Mouse (Mus musculus) frontal cortex, postnatal 10 days (tissue): ENCODE results near the gene Tap1.
"Not testable (repeated sequence)": the region's sequence is repeated elsewhere in the genome, so short reads cannot be mapped to it uniquely, and the experiment has no call there.

Experiments used
- DNase-seq, 2 experiments: peaks; one replicate each; pipeline ENCODE4 v3.0.0; 2022; ENCODE audit warnings: low spot score in 2 of 2, mixed read lengths in 1 of 2

Gene Tap1

GRCm38 (mm10) chr17:34204303-34205010 lies 17.1 kb downstream of the Tap1 start:
- peak in 1 of 2 experiments; percentile 81 for DNase-seq

- DNase-seq, result no peak
Observed at GRCm38 (mm10) chr17:34205021-34205745, 17.8 kb downstream of the Tap1 start.

- DNase-seq, result no peak
Observed at GRCm38 (mm10) chr17:34205746-34206176, 18.4 kb downstream of the Tap1 start.

GRCm38 (mm10) chr17:34206731-34207130 lies 19.4 kb downstream of the Tap1 start:
- no peak for DNase-seq

GRCm38 (mm10) chr17:34207456-34207855 lies 20.1 kb downstream of the Tap1 start:
- DNase-seq, result no peak

GRCm38 (mm10) chr17:34207866-34208265 lies 20.5 kb downstream of the Tap1 start:
- DNase-seq, result no peak

GRCm38 (mm10) chr17:34208421-34208820 lies 21.1 kb downstream of the Tap1 start:
- no peak for DNase-seq

GRCm38 (mm10) chr17:34209680-34210079 lies 22.3 kb downstream of the Tap1 start:
- DNase-seq, result no peak

GRCm38 (mm10) chr17:34210599-34210998 lies 23.2 kb downstream of the Tap1 start:
- DNase-seq, result no peak

GRCm38 (mm10) chr17:34211746-34212365 lies 24.5 kb downstream of the Tap1 start:
- no peak for DNase-seq

- DNase-seq, result no peak
Observed at GRCm38 (mm10) chr17:34213936-34214335, 26.6 kb downstream of the Tap1 start.

- no peak for DNase-seq
Observed at GRCm38 (mm10) chr17:34215176-34215575, 27.8 kb downstream of the Tap1 start.

GRCm38 (mm10) chr17:34217216-34217928 lies 30.0 kb downstream of the Tap1 start:
- DNase-seq, result no peak

- DNase-seq, result no peak
Observed at GRCm38 (mm10) chr17:34217986-34218385, 30.6 kb downstream of the Tap1 start.

GRCm38 (mm10) chr17:34218675-34219074 lies 31.3 kb downstream of the Tap1 start:
- no peak for DNase-seq

GRCm38 (mm10) chr17:34219096-34219495 lies 31.7 kb downstream of the Tap1 start:
- DNase-seq, result not testable (repeated sequence)

GRCm38 (mm10) chr17:34219801-34220200 lies 32.4 kb downstream of the Tap1 start:
- not testable (repeated sequence) for DNase-seq

GRCm38 (mm10) chr17:34220401-34220800 lies 33.0 kb downstream of the Tap1 start:
- DNase-seq, result not testable (repeated sequence)

GRCm38 (mm10) chr17:34224816-34225215 lies 37.5 kb downstream of the Tap1 start:
- DNase-seq, result no peak

GRCm38 (mm10) chr17:34225426-34225825 lies 38.1 kb downstream of the Tap1 start:
- no peak for DNase-seq

GRCm38 (mm10) chr17:34225911-34226310 lies 38.6 kb downstream of the Tap1 start:
- DNase-seq, result not testable (repeated sequence)

- not testable (repeated sequence) for DNase-seq
Observed at GRCm38 (mm10) chr17:34230971-34231370, 43.6 kb downstream of the Tap1 start.
